Mouse (Mus musculus): ENCODE results near the gene Dtx3.
"Not testable (repeated sequence)": the region's sequence is repeated elsewhere in the genome, so short reads cannot be mapped to it uniquely, and the experiment has no call there.

Dtx3 gene

GRCm38 (mm10) chr10:127203106-127203505, 7.6 kb upstream of the Dtx3 start:
- DNase-seq = no peak

GRCm38 (mm10) chr10:127200279-127200678, 4.8 kb upstream of the Dtx3 start:
- no peak for DNase-seq

DNA sequence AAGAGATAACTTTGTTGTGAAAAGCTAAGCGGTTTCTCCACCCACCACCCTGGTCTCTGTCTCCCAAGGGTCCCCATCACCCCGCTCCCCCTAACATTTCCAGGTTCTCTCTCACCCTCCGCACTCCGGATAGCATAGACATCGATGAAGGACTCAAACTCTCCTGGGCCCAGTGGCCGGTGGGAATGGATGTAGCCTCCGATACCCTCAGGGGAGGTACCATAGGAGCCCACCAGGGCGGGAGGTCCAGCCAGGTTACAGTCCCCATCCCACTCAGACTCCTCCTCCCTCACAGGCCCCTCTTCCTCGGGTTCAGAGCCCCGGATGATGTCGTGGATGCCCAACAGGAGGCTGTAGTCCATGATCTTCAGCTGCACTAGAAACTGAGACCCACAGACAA, 3.9 kb upstream of the Dtx3 start:
- no peak for DNase-seq

- peak; percentile 14 for DNase-seq
Observed at GRCm38 (mm10) chr10:127199068-127199467, 3.5 kb upstream of the Dtx3 start.

DNA sequence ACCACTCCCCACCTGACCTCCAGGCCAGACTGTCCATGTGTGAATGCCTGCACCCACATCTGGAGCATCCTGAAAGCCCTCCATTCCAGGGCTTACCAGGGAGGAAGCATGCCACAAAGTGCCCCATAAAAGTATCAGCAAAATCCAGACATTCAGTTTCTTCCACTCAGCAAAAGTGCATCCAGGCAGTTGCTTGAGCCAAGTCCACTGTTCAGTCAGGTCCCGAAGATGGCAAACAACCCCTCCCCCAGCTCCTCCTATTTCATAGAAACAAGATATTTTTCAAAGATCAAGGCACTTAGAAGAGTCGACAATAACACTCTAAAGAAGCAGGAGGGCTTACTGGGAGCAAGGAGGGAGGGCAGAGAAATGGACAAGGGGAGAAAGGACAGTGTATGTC, 3.0 kb upstream of the Dtx3 start:
- DNase-seq = peak; percentile 33

- DNase-seq = no peak
Observed at GRCm38 (mm10) chr10:127197505-127198110, 2.1 kb upstream of the Dtx3 start.

DNA sequence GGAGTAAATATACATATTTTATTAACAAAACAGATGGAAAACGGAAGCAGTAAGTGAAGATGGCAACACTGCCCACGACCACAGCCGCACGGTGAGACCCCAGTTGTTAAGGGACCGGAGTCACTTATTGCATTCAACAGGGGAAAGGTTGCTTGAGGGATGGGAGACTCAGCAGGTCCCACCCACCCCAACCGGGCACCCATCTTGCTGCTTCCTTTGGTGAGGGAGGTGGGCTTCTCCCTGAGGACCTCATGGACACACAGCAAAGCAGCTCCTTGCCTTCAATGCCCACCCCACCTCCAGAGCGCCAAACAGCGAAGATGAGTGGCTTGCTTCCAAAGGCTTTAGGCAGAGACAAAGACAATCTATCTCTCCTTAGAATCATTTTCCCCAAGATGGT, 1.6 kb upstream of the Dtx3 start:
- DNase-seq = no peak

- DNase-seq = peak; percentile 81
Observed at GRCm38 (mm10) chr10:127196392-127196791, 864 bp upstream of the Dtx3 start.

GRCm38 (mm10) chr10:127194428-127195327, 850 bp downstream of the Dtx3 start:
- peak; percentile 85 for DNase-seq

- no peak for DNase-seq
Observed at GRCm38 (mm10) chr10:127193011-127193410, 2.5 kb downstream of the Dtx3 start.

GRCm38 (mm10) chr10:127192057-127192328, 3.5 kb downstream of the Dtx3 start:
- DNase-seq = not testable (repeated sequence)

GRCm38 (mm10) chr10:127191191-127192056, 4.1 kb downstream of the Dtx3 start:
- DNase-seq = no peak

DNA sequence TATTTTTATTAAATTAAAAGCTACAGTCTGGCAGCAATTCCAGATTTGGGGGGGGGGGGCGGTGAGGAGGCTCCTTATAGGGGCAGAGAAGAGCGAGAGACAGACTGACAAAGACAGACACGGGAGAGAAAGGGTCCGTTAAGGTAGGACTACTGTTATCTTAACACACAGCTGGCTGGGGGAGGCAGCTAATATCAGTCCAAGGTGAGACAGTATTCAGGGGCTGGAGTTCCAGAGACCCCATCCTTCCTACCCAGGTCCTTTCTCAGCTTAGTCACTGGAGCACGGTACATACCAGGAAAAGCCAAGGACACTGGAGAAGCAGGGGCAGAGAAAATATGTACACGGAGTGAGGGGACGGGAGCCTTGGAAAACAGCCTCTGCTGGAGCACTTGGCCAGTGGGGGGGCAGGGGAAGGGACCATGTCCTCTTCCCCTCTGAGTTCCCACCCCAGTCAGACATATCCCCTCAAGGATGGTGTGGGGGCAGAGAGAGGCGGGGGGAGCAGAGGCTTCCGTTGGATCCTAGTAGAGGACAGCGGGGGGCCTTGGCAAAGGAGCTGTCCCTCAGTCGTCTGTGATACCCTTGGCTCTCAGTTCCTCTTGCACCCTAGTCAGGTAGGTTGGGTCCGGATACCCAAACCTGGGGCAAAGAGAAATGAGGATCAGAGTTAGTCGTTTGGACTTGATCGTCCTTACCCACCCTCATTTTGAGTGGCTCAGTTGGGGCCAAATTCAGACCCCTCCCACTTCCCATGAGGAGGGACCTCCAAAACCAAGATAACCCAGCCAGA, 4.9 kb downstream of the Dtx3 start:
- DNase-seq = peak; percentile 34

- DNase-seq = peak; percentile 80
Observed at GRCm38 (mm10) chr10:127189651-127190381, 5.7 kb downstream of the Dtx3 start, which contains the start of gene Arhgef25. Gene Arhgef25 (minus strand): TSS chr10:127190083.

DNA sequence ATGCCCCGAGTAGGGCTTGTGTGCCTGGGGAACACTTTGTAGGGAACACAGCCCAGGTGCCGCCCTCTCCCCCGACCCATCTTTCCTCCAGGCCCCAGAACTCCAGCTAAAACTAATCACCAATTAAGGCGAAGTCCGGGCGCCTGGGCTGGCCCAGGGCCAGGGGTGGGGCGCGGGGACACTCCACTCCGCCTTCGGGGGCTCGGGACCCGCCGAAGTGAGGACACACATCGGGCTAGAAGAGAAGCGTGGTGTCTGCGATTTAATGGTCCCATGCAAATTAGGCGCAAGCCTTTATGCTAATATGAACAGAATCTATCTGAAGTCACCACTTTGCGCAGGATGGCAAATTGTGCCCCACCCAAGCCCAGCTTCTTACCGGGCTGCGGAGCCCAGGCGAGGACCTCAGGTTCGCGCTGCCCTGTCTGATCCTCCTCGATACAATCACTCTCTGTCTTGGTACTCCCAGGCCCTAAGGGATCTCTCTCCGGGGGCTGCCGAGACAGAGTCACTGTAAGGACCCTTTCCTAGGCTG, 6.3 kb downstream of the Dtx3 start:
- peak; percentile 71 for DNase-seq

GRCm38 (mm10) chr10:127188465-127189115, 6.9 kb downstream of the Dtx3 start:
- DNase-seq = peak; percentile 83

- DNase-seq = no peak
Observed at GRCm38 (mm10) chr10:127188079-127188453, 7.5 kb downstream of the Dtx3 start.

DNA sequence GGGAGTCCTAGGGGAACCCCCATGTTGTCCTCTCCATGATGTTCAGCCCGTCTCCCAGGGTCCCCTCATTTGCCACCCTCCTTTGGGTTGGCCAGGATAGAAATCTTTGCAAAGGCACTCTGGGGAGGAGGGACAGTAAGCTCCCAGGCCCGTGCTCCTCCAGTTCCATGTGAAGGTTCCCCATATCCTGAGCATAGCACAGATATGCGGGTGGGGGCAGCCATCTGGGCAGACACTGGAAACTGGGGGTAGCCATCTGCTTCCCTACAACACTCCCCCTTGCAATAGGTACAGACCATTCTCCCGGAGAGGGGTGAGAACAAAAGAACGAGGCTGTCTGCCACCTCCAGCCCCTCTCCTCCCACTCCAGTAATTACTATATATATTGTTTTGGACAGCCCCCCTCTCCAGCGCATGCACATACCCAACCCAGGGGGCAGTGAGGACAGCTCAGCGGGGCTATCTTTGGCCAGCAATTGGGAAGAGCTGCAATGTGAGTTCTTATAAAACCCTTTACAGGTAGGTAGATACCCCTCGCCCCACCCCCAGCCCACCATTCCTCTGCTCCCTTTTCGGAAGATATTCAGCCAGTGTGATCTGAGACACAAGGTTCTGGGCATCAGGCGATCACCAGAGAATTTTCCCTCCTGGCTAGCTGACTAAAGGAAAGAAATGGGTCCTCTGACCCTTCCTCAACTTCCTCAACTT, 8.0 kb downstream of the Dtx3 start:
- no peak for DNase-seq

- no peak for DNase-seq
Observed at GRCm38 (mm10) chr10:127186451-127186850, 9.1 kb downstream of the Dtx3 start.

DNA sequence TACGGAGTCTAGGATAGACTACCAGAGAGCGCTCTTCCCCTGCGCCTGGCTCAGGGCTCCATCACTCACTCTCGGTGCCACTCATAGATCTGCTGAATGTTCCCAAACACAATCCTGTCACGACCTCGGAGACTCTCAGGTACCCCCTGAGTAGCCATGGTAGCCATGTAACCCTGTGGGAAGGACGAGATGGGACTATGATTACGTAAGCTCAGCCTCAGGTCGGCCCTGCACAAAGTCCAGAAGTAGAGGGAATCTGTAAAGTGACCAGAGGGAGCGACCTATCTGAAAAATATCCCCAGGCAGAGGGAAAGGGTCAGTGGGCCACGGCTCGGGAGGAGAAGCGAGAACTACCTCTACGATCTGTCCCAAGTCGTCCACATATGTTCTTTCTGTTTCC, 10.0 kb downstream of the Dtx3 start:
- no peak for DNase-seq
